Mouse (Mus musculus): Measurements from ENCODE around the gene Retreg1. TPM values are rescaled to one million over a fixed set of nuclear protein-coding genes. Genes with fewer than 3 reads are reported as not detected.

Retreg1 gene
- polyA plus RNA-seq, 1 experiment from 2014 or later = 1.6 TPM

Small RNAs within 50 kb of the gene (microRNA-seq; reads per million reads assigned to microRNA genes)
- gene Mir7212 = not detected

Other genes starting within 250 kb of the Retreg1 start
- gene Myo10, start 220.7 kb upstream of the Retreg1 start, polyA plus RNA-seq (2016; fragmentation: Nextera tagmentation; extraction: Ambion mirVana) = 66.3 and 68.8 TPM in 2 replicates
- gene Zfp622, start 141.2 kb downstream of the Retreg1 start, polyA plus RNA-seq (2016; fragmentation: Nextera tagmentation; extraction: Ambion mirVana) = 22.0 and 24.4 TPM in 2 replicates

Data from forebrain, embryonic 10.5 days (tissue).